Mouse (Mus musculus) spleen, postnatal 14 days (tissue): ENCODE data around the gene Slco3a1.

Source experiments
- DNase-seq, 2 experiments: peaks; one replicate each; pipeline ENCODE4 v3.0.0; 2021 to 2022; ENCODE audit warnings: low spot score in 2 of 2

The Slco3a1 gene

GRCm38 (mm10) chr7:74486083-74486482 lies 68.5 kb downstream of the Slco3a1 start:
- DNase-seq = no peak

- DNase-seq = no peak
Observed at GRCm38 (mm10) chr7:74485669-74486068, 68.9 kb downstream of the Slco3a1 start.

GRCm38 (mm10) chr7:74484024-74484385 lies 70.6 kb downstream of the Slco3a1 start:
- DNase-seq = no peak

GRCm38 (mm10) chr7:74483294-74484023 lies 71.1 kb downstream of the Slco3a1 start:
- no peak for DNase-seq

GRCm38 (mm10) chr7:74471740-74472139 lies 82.8 kb downstream of the Slco3a1 start:
- DNase-seq = no peak

GRCm38 (mm10) chr7:74466886-74467285 lies 87.7 kb downstream of the Slco3a1 start:
- DNase-seq = no peak

GRCm38 (mm10) chr7:74464638-74465037 lies 89.9 kb downstream of the Slco3a1 start:
- DNase-seq = no peak

GRCm38 (mm10) chr7:74462451-74462850 lies 92.1 kb downstream of the Slco3a1 start:
- DNase-seq = no peak

- no peak for DNase-seq
Observed at GRCm38 (mm10) chr7:74461736-74462135, 92.8 kb downstream of the Slco3a1 start.

GRCm38 (mm10) chr7:74461146-74461545 lies 93.4 kb downstream of the Slco3a1 start:
- no peak for DNase-seq

- no peak for DNase-seq
Observed at GRCm38 (mm10) chr7:74459812-74460211, 94.8 kb downstream of the Slco3a1 start.

GRCm38 (mm10) chr7:74459277-74459676 lies 95.3 kb downstream of the Slco3a1 start:
- DNase-seq = no peak

- no peak for DNase-seq
Observed at GRCm38 (mm10) chr7:74458475-74459221, 95.9 kb downstream of the Slco3a1 start.

- no peak for DNase-seq
Observed at GRCm38 (mm10) chr7:74457347-74457975, 97.1 kb downstream of the Slco3a1 start.

GRCm38 (mm10) chr7:74456781-74457180 lies 97.8 kb downstream of the Slco3a1 start:
- DNase-seq = no peak

- no peak for DNase-seq
Observed at GRCm38 (mm10) chr7:74451047-74451446, 103.5 kb downstream of the Slco3a1 start.

GRCm38 (mm10) chr7:74449802-74450201 lies 104.8 kb downstream of the Slco3a1 start:
- DNase-seq = no peak

- no peak for DNase-seq
Observed at GRCm38 (mm10) chr7:74447781-74448180, 106.8 kb downstream of the Slco3a1 start.

- DNase-seq = no peak
Observed at GRCm38 (mm10) chr7:74445148-74445547, 109.4 kb downstream of the Slco3a1 start.

GRCm38 (mm10) chr7:74442380-74442779 lies 112.2 kb downstream of the Slco3a1 start:
- DNase-seq = no peak

- DNase-seq = no peak
Observed at GRCm38 (mm10) chr7:74437534-74437933, 117.0 kb downstream of the Slco3a1 start.

- no peak for DNase-seq
Observed at GRCm38 (mm10) chr7:74436642-74437041, 117.9 kb downstream of the Slco3a1 start.

GRCm38 (mm10) chr7:74432950-74433349 lies 121.6 kb downstream of the Slco3a1 start:
- DNase-seq = no peak
